Mouse (Mus musculus) urinary bladder, postnatal 25 days (tissue): ENCODE measurements at regions not wholly inside any gene's neighbourhood (a gene's known extent, or its start where the extent isn't known, plus 50 kb on each side); places are given as distances from the start of the nearest gene placed in this dataset.
"Not testable (repeated sequence)": the region's sequence is repeated elsewhere in the genome, so short reads cannot be mapped to it uniquely, and the experiment has no call there.

Source experiments
- DNase-seq: peaks from one replicate; pipeline ENCODE4 v3.0.0; 2022; ENCODE audit warnings: low spot score

- peak; percentile 90 for DNase-seq
Measured at GRCm38 (mm10) chr13:107831221-107831681, 213.0 kb upstream of the Smim15 start.

DNA sequence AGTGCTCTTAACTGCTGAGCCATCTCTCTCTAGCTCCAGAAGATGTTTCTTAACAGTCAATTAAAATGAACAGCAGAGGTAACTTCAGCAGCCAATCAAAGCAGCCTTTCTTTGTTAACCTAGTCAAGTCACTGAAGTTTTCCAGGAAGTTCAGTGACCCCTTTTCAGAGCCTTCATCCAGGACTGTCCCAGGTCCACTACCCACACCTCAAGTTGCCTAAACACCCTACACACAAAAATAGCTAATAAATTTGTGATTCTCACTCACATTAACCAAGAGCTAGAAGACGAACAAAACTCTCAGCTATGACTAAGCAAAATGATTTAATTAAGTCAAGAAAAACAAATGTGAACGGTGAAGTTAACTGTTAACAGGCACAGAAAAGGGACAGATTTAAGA is 214.0 kb upstream of the Smim15 start:
- DNase-seq: no peak

DNA sequence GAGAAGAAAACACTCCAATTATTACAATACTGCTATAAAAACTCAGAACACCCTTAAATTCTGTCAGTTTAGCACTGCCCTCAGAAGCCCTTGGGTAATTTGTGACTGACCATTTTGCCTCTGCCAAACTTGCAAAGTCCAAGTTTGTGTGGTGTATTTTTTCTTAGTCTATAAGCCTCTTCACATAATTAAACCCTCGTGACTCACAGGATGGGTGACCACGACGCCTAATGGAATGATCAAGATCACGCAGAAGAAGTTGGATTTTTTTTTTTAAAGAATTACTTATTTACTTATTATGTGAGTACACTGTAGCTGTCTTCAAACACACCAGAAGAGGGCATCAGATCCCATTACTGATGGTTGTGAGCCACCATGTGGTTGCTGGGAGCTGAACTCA is 214.4 kb upstream of the Smim15 start:
- no peak for DNase-seq

DNA sequence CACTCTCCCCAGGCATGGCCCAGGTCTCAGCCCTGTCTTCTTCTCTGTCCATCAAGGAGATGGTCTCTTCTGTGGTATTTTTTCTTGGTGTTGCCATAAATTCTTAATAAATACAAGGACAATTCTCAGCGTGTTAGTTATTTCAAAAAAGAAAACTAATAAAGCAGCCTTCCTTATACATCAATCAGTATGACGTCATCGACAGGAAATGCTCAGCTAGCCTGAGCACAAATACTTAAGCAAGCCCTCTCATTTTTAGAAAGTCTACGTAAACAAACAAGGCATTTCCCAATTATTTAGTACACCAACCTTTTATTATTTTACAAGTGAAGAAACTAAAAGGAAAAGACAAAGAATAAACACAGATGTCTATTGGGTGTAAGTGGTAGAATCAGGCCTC is 218.6 kb upstream of the Smim15 start:
- no peak for DNase-seq

GRCm38 (mm10) chr13:107823342-107823741 is 220.9 kb upstream of the Smim15 start:
- no peak for DNase-seq

DNA sequence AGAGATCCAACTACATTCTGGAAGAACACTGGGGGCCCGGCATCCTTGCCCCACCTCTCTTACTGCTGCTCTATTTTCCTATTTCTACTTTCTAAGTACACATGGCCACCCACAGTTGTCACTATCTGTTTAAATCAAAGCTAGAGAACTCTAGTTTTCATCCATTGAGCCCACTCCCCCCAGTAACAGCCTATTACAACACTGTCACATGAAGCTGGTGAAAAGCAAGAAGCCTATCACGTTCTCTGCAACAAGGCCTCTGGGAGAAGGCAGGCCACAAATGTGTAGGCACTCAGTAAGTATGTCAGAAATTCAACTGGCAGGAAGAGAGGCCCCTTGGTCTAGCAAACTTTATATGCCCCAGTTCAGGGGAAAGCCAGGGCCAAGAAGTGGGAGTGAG is 222.0 kb upstream of the Smim15 start:
- DNase-seq: no peak

DNA sequence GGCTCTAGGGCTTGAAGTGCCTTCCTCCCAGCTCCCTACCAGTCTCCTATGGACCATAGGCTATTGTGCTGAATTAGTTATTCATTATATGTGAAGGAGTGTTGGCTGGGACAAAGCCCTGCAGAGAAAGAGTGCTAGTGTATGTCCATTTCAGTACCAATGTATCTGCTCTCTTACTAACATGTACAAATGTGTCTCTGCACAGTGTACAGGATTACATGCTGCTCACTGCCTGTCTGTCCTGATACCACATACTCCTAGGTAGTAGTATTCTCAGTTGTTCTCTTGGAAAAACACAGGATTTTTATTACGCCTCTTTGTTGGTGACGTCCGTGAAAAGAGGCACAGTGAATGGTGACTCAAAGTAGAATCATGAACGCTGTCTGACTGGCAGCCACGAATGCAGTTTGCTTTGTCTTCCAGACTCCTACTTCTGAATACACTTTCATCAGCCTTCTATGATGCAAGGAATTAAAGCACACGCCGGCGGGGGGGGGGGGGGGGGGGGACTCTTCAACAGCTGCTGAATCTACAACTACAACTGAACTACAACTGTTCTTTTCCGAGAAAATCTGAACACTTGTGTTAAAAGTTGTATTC is 230.6 kb upstream of the Smim15 start:
- DNase-seq: no peak

DNA sequence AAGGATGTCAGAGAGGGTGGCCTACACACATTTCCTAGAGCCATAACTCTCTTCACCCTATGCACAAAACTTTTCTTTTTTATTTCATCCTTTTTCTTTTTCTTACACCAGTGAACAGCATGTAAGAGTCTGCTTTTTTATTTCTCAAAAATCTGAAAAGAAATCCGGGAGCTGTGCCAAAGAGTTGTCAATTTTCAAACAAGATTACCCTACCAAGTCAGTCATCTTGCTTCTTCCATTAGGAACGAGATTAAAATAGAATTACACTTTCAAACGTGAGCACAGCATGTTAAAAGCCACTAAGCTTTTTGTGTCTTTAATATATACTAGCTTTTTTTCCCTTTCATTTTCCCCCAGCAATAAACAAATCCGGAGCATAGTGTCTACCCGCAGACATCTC is 232.2 kb upstream of the Smim15 start:
- no peak for DNase-seq

- no peak for DNase-seq
Measured at GRCm38 (mm10) chr13:107810802-107811192, 233.4 kb upstream of the Smim15 start.

- no peak for DNase-seq
Measured at GRCm38 (mm10) chr13:107810060-107810801, 234.0 kb upstream of the Smim15 start.

- DNase-seq: no peak
Measured at GRCm38 (mm10) chr13:107808961-107809360, 235.3 kb upstream of the Smim15 start.

DNA sequence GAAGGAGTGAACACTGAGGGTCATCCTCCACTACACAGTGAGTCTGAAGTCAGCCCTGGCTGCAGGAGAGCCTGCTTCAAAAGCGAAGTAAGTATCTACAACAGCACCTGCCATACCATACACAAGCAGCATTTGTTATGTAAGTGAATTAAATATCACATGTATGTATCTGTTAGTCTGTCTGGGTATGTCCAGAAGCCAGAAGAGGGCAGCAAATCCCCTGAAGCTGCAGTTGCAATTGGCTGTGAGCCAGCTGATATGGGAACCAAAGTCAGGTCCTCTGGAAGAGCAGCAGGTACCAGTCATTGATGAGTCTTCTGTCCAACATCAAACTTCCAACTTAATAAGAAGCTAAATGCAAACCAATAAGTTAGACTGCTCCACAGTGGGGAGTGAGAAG is 239.8 kb upstream of the Smim15 start:
- DNase-seq: no peak

- DNase-seq: no peak
Measured at GRCm38 (mm10) chr13:107799199-107799945, 244.9 kb upstream of the Smim15 start.

DNA sequence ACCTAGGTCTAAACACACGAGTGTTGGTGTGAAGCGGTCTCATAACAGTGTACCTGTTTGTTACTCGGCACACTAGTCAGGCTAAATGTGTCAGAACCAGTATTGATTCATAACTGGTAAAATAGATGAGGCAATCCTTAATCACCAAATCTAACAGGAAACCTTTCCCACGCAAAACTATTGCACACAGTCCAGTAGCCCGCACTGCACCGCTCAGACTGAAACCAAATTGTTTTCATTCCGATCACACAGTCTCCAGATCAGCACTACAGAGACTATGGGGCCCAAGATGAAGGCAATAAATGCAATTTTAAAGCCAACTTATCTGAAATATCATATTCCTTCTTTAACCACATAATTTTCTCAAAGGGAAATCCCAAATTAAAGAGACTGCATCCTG is 246.1 kb upstream of the Smim15 start:
- DNase-seq: no peak

DNA sequence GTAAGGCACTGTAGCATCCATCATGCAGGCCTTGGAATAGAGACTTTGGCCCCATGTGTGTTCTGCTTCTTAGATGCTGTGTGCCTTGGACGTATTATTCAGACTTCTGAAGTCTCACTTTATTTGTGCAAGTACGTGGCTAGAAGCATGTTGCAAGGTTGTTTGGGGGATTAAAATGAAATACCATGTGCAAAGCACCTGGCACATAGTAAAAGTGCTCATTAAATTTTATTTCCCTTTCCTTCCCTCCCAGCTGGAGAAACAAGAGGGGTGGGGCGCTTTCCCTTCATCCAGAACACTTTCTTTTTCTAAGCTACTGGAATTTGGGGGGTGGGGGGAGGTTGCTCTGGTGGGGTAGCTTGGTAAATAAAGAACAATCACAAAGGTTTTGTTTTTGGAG is 248.7 kb upstream of the Smim15 start:
- DNase-seq: no peak

GRCm38 (mm10) chr13:107791770-107792169 is 252.5 kb upstream of the Smim15 start:
- no peak for DNase-seq

DNA sequence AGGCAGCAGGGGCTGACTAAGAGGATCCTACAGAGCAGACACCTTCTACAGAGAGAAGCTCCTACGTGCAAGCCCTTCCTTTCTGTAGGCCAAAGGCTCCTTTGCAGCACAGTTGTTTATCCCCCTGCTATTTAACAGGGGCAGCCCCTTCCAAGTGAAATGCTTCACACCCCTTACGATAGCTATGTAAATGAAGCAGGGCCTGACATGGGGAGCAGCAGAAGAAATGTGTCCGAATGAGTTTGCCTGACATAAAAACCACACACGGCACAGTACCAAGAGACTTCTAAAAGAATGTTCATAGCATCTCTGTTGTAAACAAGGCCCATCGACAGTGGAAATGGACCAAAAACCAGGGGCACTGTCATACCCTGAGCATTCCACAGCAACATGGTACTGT is 259.3 kb upstream of the Smim15 start:
- DNase-seq: no peak

- DNase-seq: no peak
Measured at GRCm38 (mm10) chr13:107781741-107782140, 262.5 kb upstream of the Smim15 start.

- DNase-seq: no peak
Measured at GRCm38 (mm10) chr13:107781221-107781620, 263.0 kb upstream of the Smim15 start.

- no peak for DNase-seq
Measured at GRCm38 (mm10) chr13:107779591-107779990, 264.7 kb upstream of the Smim15 start.

DNA sequence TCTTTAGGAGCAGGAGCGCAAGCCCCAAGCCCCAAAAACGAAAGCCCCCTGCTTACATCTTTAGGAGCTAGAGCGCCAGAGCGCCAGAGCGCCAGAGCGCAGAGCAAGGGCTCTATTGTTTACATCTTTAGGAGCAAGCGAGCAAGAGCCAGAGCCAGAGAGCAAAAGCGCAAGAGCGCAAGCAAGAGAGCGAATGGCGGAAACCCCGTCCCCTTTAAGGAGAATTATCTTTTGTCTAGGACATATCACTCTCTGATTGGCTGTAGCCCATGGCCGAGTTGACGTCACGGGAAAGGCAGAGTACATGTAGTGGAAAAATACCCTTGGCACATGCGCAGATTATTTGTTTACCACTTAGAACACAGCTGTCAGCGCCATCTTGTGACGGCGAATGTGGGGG is 269.7 kb upstream of the Smim15 start:
- DNase-seq: not testable (repeated sequence)

GRCm38 (mm10) chr13:107767262-107767624 is 277.0 kb upstream of the Smim15 start:
- DNase-seq: no peak
